Mouse (Mus musculus) small intestine, adult 2 months (tissue): Measurements from ENCODE around the gene Cfap43. TPM values are rescaled to one million over a fixed set of nuclear protein-coding genes. Genes with fewer than 3 reads are reported as not detected.

ENCODE experiments used
- H3K27ac ChIP-seq: fragments of 200-500 bp; 2 replicates; pipeline ENCODE4 v1.5.1; 2012; ENCODE audit warnings: low read depth, low read length, control low read depth, inconsistent platforms; ENCODE audit not compliant: insufficient read depth
- H3K27me3 ChIP-seq: fragments of 200-500 bp; 2 replicates; pipeline ENCODE4 v1.6.1; 2012; ENCODE audit warnings: mild to moderate bottlenecking, moderate library complexity, low read length, inconsistent platforms; ENCODE audit not compliant: control insufficient read depth, insufficient read depth
- H3K36me3 ChIP-seq: fragments of 200-500 bp; 2 replicates; pipeline ENCODE4 v1.6.1; 2012; ENCODE audit warnings: mild to moderate bottlenecking, low read length, control low read depth, inconsistent platforms; ENCODE audit not compliant: control insufficient read depth, insufficient read depth
- H3K4me1 ChIP-seq: fragments of 200-500 bp; 2 replicates; pipeline ENCODE4 v1.6.1; 2012; ENCODE audit warnings: low read length, inconsistent platforms, mixed read lengths; ENCODE audit not compliant: control insufficient read depth, insufficient read depth, insufficient read length
- H3K4me3 ChIP-seq: fragments of 200-500 bp; 2 replicates; pipeline ENCODE4 v1.5.1; 2012; ENCODE audit warnings: low read depth, mild to moderate bottlenecking, control low read depth, inconsistent platforms, low read length, moderate library complexity
- CTCF ChIP-seq: fragments of 200-500 bp; IDR thresholded peaks from 2 replicates; pipeline ENCODE4 v1.5.1; 2012; ENCODE audit warnings: low read depth, mild to moderate bottlenecking, control low read depth, inconsistent platforms, low read length, moderate library complexity, mixed read lengths; ENCODE audit not compliant: insufficient replicate concordance, insufficient read length; ENCODE audit errors: extremely low read depth
- POLR2A ChIP-seq: fragments of 200-500 bp; IDR thresholded peaks from 2 replicates; pipeline ENCODE4 v1.6.1; 2012; ENCODE audit warnings: low read depth, mild to moderate bottlenecking, control low read depth, inconsistent platforms, low read length, moderate library complexity
- WGBS: fragments of 180-500 bp; shearing (Covaris S2); methylation state at CpG from one replicate; pipeline ENCODE4 v1.1.7; 2018; 5-methylcytosine and 5-hydroxymethylcytosine counted together
- polyA plus RNA-seq: library from polyadenylated mRNA; depleted of rRNA; stranded (reverse); fragments of >200 nt; gene quantifications from 2 replicates; pipeline ENCODE4 v1.2.3, GENCODE M21; 2012

The Cfap43 gene
- polyA plus RNA-seq, 1 experiment, result not detected

DNA sequence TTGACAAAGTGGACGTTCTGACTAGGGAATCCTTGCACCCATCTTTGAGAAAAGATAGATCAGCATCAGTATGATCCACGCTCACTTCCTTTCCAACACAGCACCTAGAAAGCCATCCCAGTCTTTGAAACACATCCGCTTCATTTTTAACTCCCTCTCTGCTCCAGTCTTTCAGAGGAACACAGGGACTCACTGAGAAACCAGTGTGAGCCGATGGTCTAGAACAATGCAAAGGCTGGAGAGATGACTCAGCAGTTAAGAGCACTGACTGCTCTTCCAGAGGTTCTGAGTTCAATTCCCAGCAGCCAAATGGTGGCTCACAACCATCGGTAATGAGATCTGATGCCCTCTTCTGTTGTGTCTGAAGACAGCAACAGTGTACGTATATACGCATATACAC, 83.3 kb downstream of the Cfap43 start:
- Histone ChIP-seq H3K27ac (no peak overlapping the region), H3K36me3 (no peaks in the 10 kb centered on the region), H3K27me3 (peaks cover 17% of the 10 kb centered on the region), H3K4me1 (peaks cover 4% of the 10 kb centered on the region), H3K4me3 (no peak overlapping the region)
- TF ChIP-seq POLR2A (no peak), CTCF (no peak)
- 87% methylated on average over 7 of the region's 7 CpGs for WGBS

- H3K27ac ChIP-seq, result no peak overlapping the region
- no peak for TF ChIP-seq CTCF
- TF ChIP-seq POLR2A, result no peak
- H3K27me3 ChIP-seq, result peaks cover 17% of the 10 kb centered on the region
- no peaks in the 10 kb centered on the region for H3K36me3 ChIP-seq
- WGBS, result 40% methylated on average over 5 of the region's 5 CpGs
- no peak overlapping the region for H3K4me3 ChIP-seq
- H3K4me1 ChIP-seq, result peaks cover 4% of the 10 kb centered on the region
These were observed 84.5 kb downstream of the Cfap43 start for GRCm38 (mm10) chr19:47834614-47835013.

DNA sequence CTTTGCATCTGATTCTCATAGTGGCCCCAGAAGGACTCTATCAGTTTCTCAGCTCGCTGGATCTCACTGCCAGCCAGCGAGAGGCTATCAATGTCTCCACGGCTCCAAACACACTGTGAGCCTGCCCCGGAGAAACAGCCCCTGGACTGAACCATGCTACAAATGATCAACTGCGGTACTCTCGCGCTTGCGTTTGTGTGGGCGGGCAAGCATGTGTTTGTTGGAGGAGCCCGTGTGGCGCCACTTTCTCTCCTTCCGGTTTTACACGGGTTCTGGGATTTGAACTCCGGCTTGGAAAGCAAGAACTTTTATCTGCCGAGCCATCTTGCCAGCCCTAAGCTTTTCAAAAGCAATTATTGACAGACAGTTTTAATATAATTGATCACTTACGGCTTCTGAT, 86.8 kb downstream of the Cfap43 start:
- Histone ChIP-seq H3K27ac (no peak overlapping the region), H3K36me3 (no peaks in the 10 kb centered on the region), H3K4me1 (peaks cover 4% of the 10 kb centered on the region), H3K27me3 (peaks cover 8% of the 10 kb centered on the region), H3K4me3 (no peak overlapping the region)
- WGBS, result 73% methylated on average over 16 of the region's 16 CpGs
- TF ChIP-seq POLR2A (no peak), CTCF (no peak)

- 95% methylated on average over 8 of the region's 8 CpGs for WGBS
- no peaks in the 10 kb centered on the region for H3K4me1 ChIP-seq
- no peak overlapping the region for H3K27ac ChIP-seq
- H3K4me3 ChIP-seq, result no peak overlapping the region
- no peaks in the 10 kb centered on the region for H3K36me3 ChIP-seq
- TF ChIP-seq POLR2A (no peak), CTCF (no peak)
- H3K27me3 ChIP-seq, result no peaks in the 10 kb centered on the region; the same call in 1 of the 2 replicates
These were observed 88.0 kb downstream of the Cfap43 start for GRCm38 (mm10) chr19:47831111-47831510.

GRCm38 (mm10) chr19:47829913-47830450, 89.1 kb downstream of the Cfap43 start:
- no peaks in the 10 kb centered on the region for H3K36me3 ChIP-seq
- 86% methylated on average over 14 of the region's 14 CpGs for WGBS

DNA sequence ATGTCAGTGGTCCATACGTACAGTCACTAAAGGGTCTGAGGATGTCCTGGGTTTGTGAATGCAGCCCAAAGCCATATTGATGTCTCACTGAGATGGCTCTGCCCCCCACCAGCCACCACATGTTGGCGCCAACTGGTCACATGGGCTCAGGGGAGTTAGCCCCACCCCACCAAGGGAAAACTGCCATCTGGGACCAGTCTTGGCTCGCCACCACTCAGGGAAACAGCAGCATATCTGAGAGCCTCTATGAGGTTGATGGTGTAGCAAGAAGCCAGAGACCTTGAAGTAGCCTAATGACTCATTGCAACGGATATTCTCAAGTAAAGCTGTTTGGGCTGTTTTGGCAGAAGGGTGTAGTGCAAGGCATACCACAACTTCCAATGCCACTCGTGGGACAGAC, 95.1 kb downstream of the Cfap43 start:
- Histone ChIP-seq H3K36me3 (no peaks in the 10 kb centered on the region), H3K4me1 (no peaks in the 10 kb centered on the region), H3K27me3 (peaks cover 3% of the 10 kb centered on the region), H3K27ac (no peak overlapping the region), H3K4me3 (no peak overlapping the region)
- WGBS, result 56% methylated on average over 5 of the region's 5 CpGs
- TF ChIP-seq POLR2A, result no peak
- TF ChIP-seq CTCF, result no peak

More at GRCm38 (mm10) chr19:47829913-47830450, 89.1 kb downstream of the Cfap43 start:
- TF ChIP-seq CTCF (no peak), POLR2A (no peak)
- no peaks in the 10 kb centered on the region; the same call in 1 of the 2 replicates for H3K27me3 ChIP-seq
- H3K27ac ChIP-seq, result no peak overlapping the region
- H3K4me3 ChIP-seq, result no peak overlapping the region
- no peaks in the 10 kb centered on the region for H3K4me1 ChIP-seq

GRCm38 (mm10) chr19:47822143-47822796, 96.8 kb downstream of the Cfap43 start:
- Histone ChIP-seq H3K27me3 (peaks cover 3% of the 10 kb centered on the region), H3K27ac (no peak overlapping the region), H3K36me3 (no peaks in the 10 kb centered on the region), H3K4me3 (no peak overlapping the region), H3K4me1 (no peaks in the 10 kb centered on the region)
- WGBS, result 15% methylated on average over 8 of the region's 8 CpGs
- no peak for TF ChIP-seq POLR2A
- no peak for TF ChIP-seq CTCF
